Mouse (Mus musculus): ENCODE measurements around the gene Mcpt9. TPM values are rescaled to one million over a fixed set of nuclear protein-coding genes. Genes with fewer than 3 reads are reported as not detected.
"Not testable (repeated sequence)": the region's sequence is repeated elsewhere in the genome, so short reads cannot be mapped to it uniquely, and the experiment has no call there.

Gene Mcpt9
- total RNA-seq (2021): not detected

GRCm38 (mm10) chr14:56030395-56030794 lies at the start of gene Mcpt9:
TSS of gene Mcpt9 (minus strand) at chr14:56030495.
- intact Hi-C loops (cut with DNase I): not testable (repeated sequence)

GRCm38 (mm10) chr14:56062213-56062612 lies 31.9 kb upstream of the Mcpt9 start, which contains the start of gene Mcpt4:
TSS of gene Mcpt4 (minus strand) at chr14:56062313.
- intact Hi-C loops (cut with DNase I); DNase-seq (ENCODE audit: extremely low spot score in 1 of 2, low spot score in 2 of 2): not testable (repeated sequence)

More at GRCm38 (mm10) chr14:56030395-56030794, at the start of gene Mcpt9:
- DNase-seq (ENCODE audit: extremely low spot score in 1 of 2, low spot score in 2 of 2): not testable (repeated sequence)

GRCm38 (mm10) chr14:56057722-56058121 lies 27.4 kb upstream of the Mcpt9 start:
- intact Hi-C loops (cut with DNase I): no loop called here
- no peak for DNase-seq (ENCODE audit: extremely low spot score in 1 of 2, low spot score in 2 of 2)

- no peak for DNase-seq (ENCODE audit: extremely low spot score in 1 of 2, low spot score in 2 of 2)
- intact Hi-C loops (cut with DNase I): no loop called here
Measured at GRCm38 (mm10) chr14:56055408-56055807, 25.1 kb upstream of the Mcpt9 start.

- DNase-seq (ENCODE audit: extremely low spot score in 1 of 2, low spot score in 2 of 2); intact Hi-C loops (cut with DNase I): not testable (repeated sequence)
Measured at GRCm38 (mm10) chr14:56041792-56042191, 11.5 kb upstream of the Mcpt9 start, which contains the start of gene Mcpt2. TSS of gene Mcpt2 (plus strand) at chr14:56042041.

GRCm38 (mm10) chr14:56034433-56034832 lies 4.1 kb upstream of the Mcpt9 start:
- intact Hi-C loops (cut with DNase I): no loop called here
- DNase-seq (ENCODE audit: extremely low spot score in 1 of 2, low spot score in 2 of 2): no peak

- intact Hi-C loops (cut with DNase I); DNase-seq (ENCODE audit: extremely low spot score in 1 of 2, low spot score in 2 of 2): not testable (repeated sequence)
Measured at GRCm38 (mm10) chr14:56021305-56021704, 9.0 kb downstream of the Mcpt9 start.

GRCm38 (mm10) chr14:56019446-56019845 lies 10.8 kb downstream of the Mcpt9 start:
- intact Hi-C loops (cut with DNase I): no loop called here
- no peak for DNase-seq (ENCODE audit: extremely low spot score in 1 of 2, low spot score in 2 of 2)

GRCm38 (mm10) chr14:56017671-56018070 lies 12.6 kb downstream of the Mcpt9 start, which contains the start of gene Mcpt1:
TSS of gene Mcpt1 (plus strand) at chr14:56017971.
- intact Hi-C loops (cut with DNase I); DNase-seq (ENCODE audit: extremely low spot score in 1 of 2, low spot score in 2 of 2): not testable (repeated sequence)

- DNase-seq (ENCODE audit: extremely low spot score in 1 of 2, low spot score in 2 of 2): no peak
- intact Hi-C loops (cut with DNase I): no loop called here
Measured at GRCm38 (mm10) chr14:56013924-56014323, 16.4 kb downstream of the Mcpt9 start.

GRCm38 (mm10) chr14:56013147-56013546 lies 17.1 kb downstream of the Mcpt9 start:
- intact Hi-C loops (cut with DNase I): no loop called here
- no peak for DNase-seq (ENCODE audit: extremely low spot score in 1 of 2, low spot score in 2 of 2)

- not testable (repeated sequence) for DNase-seq (ENCODE audit: extremely low spot score in 1 of 2, low spot score in 2 of 2)
Measured at GRCm38 (mm10) chr14:55987464-55987863, 42.8 kb downstream of the Mcpt9 start.

More at GRCm38 (mm10) chr14:55987464-55987863, 42.8 kb downstream of the Mcpt9 start:
- intact Hi-C loops (cut with DNase I): not testable (repeated sequence)

Other genes with a start within 250 kb of the Mcpt9 start
- 1 to 10 TPM; 3.3 to 4.0 TPM for gene Adcy4, start 246.4 kb downstream of the Mcpt9 start, total RNA-seq (2021)
- 1 to 10 TPM; 2.0 to 2.6 TPM for gene Ripk3, start 241.6 kb downstream of the Mcpt9 start, total RNA-seq (2021)
- gene Nfatc4, start 207.4 kb downstream of the Mcpt9 start, total RNA-seq (2021): 1 to 10 TPM; 3.9 to 4.1 TPM
- gene Nynrin, start 176.5 kb downstream of the Mcpt9 start, total RNA-seq (2021): 10 to 100 TPM; 12.3 to 13.1 TPM
- gene Cbln3, start 146.1 kb downstream of the Mcpt9 start, total RNA-seq (2021): under 1 TPM; 0.28 to 0.65 TPM
- gene Khnyn, start 145.5 kb downstream of the Mcpt9 start, total RNA-seq (2021): 10 to 100 TPM in 1 of 2 experiments, 1 to 10 TPM in 1; 9.8 to 11.3 TPM
- gene Sdr39u1, start 130.2 kb downstream of the Mcpt9 start, total RNA-seq (2021): 10 to 100 TPM; 90.4 to 96.1 TPM
- under 1 TPM in 1 of 2 experiments, not detected in 1; 0.43 TPM for gene Cma1, start 85.8 kb downstream of the Mcpt9 start, total RNA-seq (2021)
- not detected for gene Cma2, start 79.5 kb downstream of the Mcpt9 start, total RNA-seq (2021)
- gene Mcpt1, start 12.5 kb downstream of the Mcpt9 start, total RNA-seq (2021): not detected
- gene Mcpt2, start 11.5 kb upstream of the Mcpt9 start, total RNA-seq (2021): not detected
- gene Mcpt4, start 31.8 kb upstream of the Mcpt9 start, total RNA-seq (2021): not detected
- not detected for gene Mcpt8, start 54.8 kb upstream of the Mcpt9 start, total RNA-seq (2021)
- gene Ctsg, start 72.1 kb upstream of the Mcpt9 start, total RNA-seq (2021): not detected
- not detected for gene Gzme, start 90.1 kb upstream of the Mcpt9 start, total RNA-seq (2021)
- gene Gzmd, start 102.1 kb upstream of the Mcpt9 start, total RNA-seq (2021): not detected
- gene Gzmg, start 129.1 kb upstream of the Mcpt9 start, total RNA-seq (2021): not detected
- gene Gzmn, start 144.1 kb upstream of the Mcpt9 start, total RNA-seq (2021): not detected
- not detected for gene Gzmf, start 180.9 kb upstream of the Mcpt9 start, total RNA-seq (2021)
- not detected for gene Gzmc, start 204.2 kb upstream of the Mcpt9 start, total RNA-seq (2021)
- gene Gzmb, start 231.8 kb upstream of the Mcpt9 start, total RNA-seq (2021): not detected

All from left cerebral cortex, postnatal 10 days (tissue).